Mouse (Mus musculus) ES-Bruce4 (cell line): ENCODE measurements around the gene Afdn.

ENCODE experiments used
- CTCF ChIP-seq: IDR thresholded peaks from one replicate; pipeline ENCODE4 v1.8.1; 2011; ENCODE audit warnings: low read depth, low read length
- EP300 ChIP-seq: IDR thresholded peaks from 2 replicates; pipeline ENCODE4 v1.6.1; 2011; ENCODE audit warnings: low read depth, low read length; ENCODE audit not compliant: insufficient read depth
- POLR2A ChIP-seq: IDR thresholded peaks from one replicate; pipeline ENCODE4 v1.8.1; 2011; ENCODE audit warnings: low read length; ENCODE audit not compliant: insufficient read depth

GRCm38 (mm10) chr17:13763819-13764218, 3.5 kb downstream of the Afdn start:
- TF ChIP-seq POLR2A = no peak
- no peak for TF ChIP-seq CTCF
- TF ChIP-seq EP300 = no peak
